In the genomic region with DNA sequence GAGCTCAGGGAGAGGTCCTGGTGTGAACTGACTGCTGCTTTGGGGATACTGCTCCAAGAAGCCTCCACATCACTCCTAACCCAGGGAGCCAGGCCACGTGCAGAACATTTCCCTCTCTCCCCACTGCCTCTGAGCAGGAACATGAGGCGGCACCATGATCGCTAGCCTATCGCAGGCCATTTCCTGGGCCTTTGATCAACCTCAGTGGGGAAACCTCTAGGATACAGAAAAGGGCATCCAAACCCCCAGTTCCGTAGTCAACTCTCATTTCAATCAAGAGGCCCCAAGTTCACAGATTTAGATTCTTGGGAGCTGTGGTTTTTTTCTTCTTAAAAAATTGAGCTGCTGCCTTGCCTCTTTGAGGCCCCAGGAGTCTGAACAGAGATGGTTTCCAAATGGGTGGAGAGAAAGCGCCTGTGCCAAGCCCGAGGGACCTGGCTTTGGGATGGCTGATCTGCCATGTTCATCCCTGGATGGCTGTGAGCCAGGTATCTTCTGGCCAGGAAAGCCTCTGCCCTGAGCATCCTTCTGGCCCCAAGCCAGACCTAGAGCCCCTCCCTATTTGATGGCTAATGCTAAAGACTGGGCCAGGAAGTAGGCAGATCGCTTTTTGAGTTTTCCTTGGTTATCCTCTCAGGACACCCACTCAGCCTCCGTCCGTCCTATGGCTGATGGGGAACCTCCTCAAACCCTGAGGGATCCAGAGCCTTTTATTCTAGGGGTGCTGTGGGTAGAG, we compare ENCODE assay signal across 10 mouse cellular contexts. TPM values are rescaled to one million over a fixed set of nuclear protein-coding genes. Genes with fewer than 3 reads are reported as not detected.
DNase-seq lines count a peak whose midpoint lies in the region; ATAC-seq and TF ChIP-seq lines count a peak whose summit lies in the region.
"Had no signal": no experiment of that assay in that cellular context is flagged by ENCODE, and none has a peak within 500 bp of the region (broad histone marks: within the 10 kb centered on the region; RNA-seq: fewer than 3 reads in every experiment).

No protein-coding gene starts in this region.

- no peaks in the 10 kb centered on the region for H3K9me3 ChIP-seq in midbrain, embryonic 16.5 days (replicated peaks; ENCODE audit: control insufficient read depth, low read length, poor library complexity, severe bottlenecking)

- TF ChIP-seq CTCF in layer of hippocampus, adult 2 months (conservative IDR thresholded peaks at IDR 0.05): no peak

- H3K4me1 ChIP-seq in midbrain, embryonic 16.5 days (ENCODE audit: control insufficient read depth, insufficient read depth, low read length): peaks cover 52% of the 10 kb centered on the region

- no peaks in the 10 kb centered on the region for H3K36me3 ChIP-seq in midbrain, embryonic 16.5 days (ENCODE audit: control insufficient read depth, insufficient read depth, low read length)

- 22% methylated on average over 10 of the region's 10 CpGs for WGBS in midbrain, embryonic 16.5 days

- H3K4me3 ChIP-seq in layer of hippocampus, adult 2 months: no peak overlapping the region
- no peak overlapping the region for H3K4me3 ChIP-seq in midbrain, embryonic 16.5 days (ENCODE audit: low read depth, low read length)
- H3K4me3 ChIP-seq: erythroblast, embryonic 14.5 days had no signal

- H3K4me2 ChIP-seq in midbrain, embryonic 16.5 days (ENCODE audit: low read length): no peak overlapping the region

- no peak for DNase-seq in layer of hippocampus, adult 2 months (ENCODE audit: low spot score in 2 of 2)
- no peak for DNase-seq in layer of hippocampus, adult 18-20 months (ENCODE audit: low spot score in 2 of 2)
- peak; percentile 54 to 60 for DNase-seq in cerebellum, postnatal 25 days
- peak; percentile 20 to 35 for DNase-seq in heart, postnatal 10 days
- DNase-seq in adrenal gland, postnatal 10 days: no peak
- DNase-seq in adrenal gland, postnatal 4 days (ENCODE audit: low spot score in 2 of 2): no peak

- ATAC-seq in midbrain, embryonic 16.5 days: peak; percentile 22; the same call in 1 of the 2 replicates
- no peak for ATAC-seq in granulocyte monocyte progenitor cell, adult 5-6 weeks (replicated peaks; ENCODE audit: poor library complexity, severe bottlenecking)

- peak overlapping the region; percentile 88 for H3K27ac ChIP-seq in layer of hippocampus, adult 2 months
- H3K27ac ChIP-seq in midbrain, embryonic 16.5 days (ENCODE audit: low read length): peak overlapping the region; percentile 96
- H3K27ac ChIP-seq: macrophage had no signal

- 0 out of 2 replicates have a peak overlapping the region, but pooled peaks have one; percentile 22 for H3K9ac ChIP-seq in midbrain, embryonic 16.5 days (ENCODE audit: low read depth, low read length)

- H3K27me3 ChIP-seq in midbrain, embryonic 16.5 days (ENCODE audit: control insufficient read depth, insufficient read depth, low read depth, low read length): no peaks in the 10 kb centered on the region

- intact Hi-C loops in heart, postnatal 10 days (cut with DNase I): loop anchor here (10.0 kb wide), 1 partner anchor 346 kb away; the partner anchor contains the start of genes Afmid and Tk1

RNA-seq across cellular contexts. Expression of gene Gm11733, which starts 5.7 kb away (rescaled TPM):
- under 1 TPM; 0.20 to 0.26 TPM for total RNA-seq in layer of hippocampus, adult 2 months (2021)
- total RNA-seq in layer of hippocampus, adult 18-20 months (2021): under 1 TPM in 1 of 2 experiments, not detected in 1; 0.22 TPM
- not detected for total RNA-seq in heart, postnatal 10 days (2021)
- polyA plus RNA-seq in midbrain, embryonic 16.5 days (2015; fragmentation: Nextera tagmentation; extraction: Ambion mirVana): not detected in 2 replicates
- total RNA-seq in adrenal gland, postnatal 10 days (2021): not detected
- not detected for total RNA-seq in adrenal gland, postnatal 4 days (2021)
- total RNA-seq in granulocyte monocyte progenitor cell, adult 5-6 weeks (2014; fragmentation: Nextera tagmentation): not detected in 2 replicates
- not detected in 2 replicates for total RNA-seq in granulocyte monocyte progenitor cell, adult 5-6 weeks (2017)
- polyA plus RNA-seq: erythroblast, embryonic 14.5 days; macrophage had no signal

Comparison
In these comparisons a context has a peak if more than half of its experiments do, and no peak if none do; other contexts are left out.
1. DNase-seq: peak in cerebellum, postnatal 25 days (2 of 2) and heart, postnatal 10 days (2 of 2); none in layer of hippocampus, adult 2 months (0 of 2), layer of hippocampus, adult 18-20 months (0 of 2), adrenal gland, postnatal 10 days (single experiment) and adrenal gland, postnatal 4 days (0 of 2).